Mouse (Mus musculus) urinary bladder, postnatal 10 days (tissue): Measurements from ENCODE around the gene Ankrd2.

ENCODE experiments used
- DNase-seq: peaks from one replicate; pipeline ENCODE4 v3.0.0; 2022; ENCODE audit warnings: low spot score

Ankrd2 gene

GRCm38 (mm10) chr19:42035456-42036248, at the start of gene Ankrd2:
Gene Ankrd2 (plus strand): TSS chr19:42036000.
- peak; percentile 49 for DNase-seq

GRCm38 (mm10) chr19:41987206-41987605, 48.6 kb upstream of the Ankrd2 start:
- no peak for DNase-seq

DNA sequence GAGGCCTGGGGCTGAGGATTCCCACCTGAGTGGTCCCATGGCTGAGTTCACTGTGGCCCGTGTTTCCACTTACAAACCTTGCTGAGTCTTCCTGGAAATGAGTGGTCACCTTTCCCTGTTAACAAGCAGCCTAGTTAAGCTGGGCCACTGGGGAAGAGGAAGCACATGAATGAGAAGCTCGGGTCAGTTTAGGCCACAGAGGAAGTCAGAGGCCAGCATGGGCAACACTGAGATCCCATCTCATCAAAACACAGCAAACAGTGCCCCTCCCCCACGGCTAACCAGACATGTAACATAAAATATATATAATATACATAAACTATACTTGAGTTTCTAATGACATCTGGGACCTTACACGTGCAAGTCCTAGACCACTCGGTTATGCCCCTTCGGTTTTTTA, 46.0 kb upstream of the Ankrd2 start:
- DNase-seq: no peak

- no peak for DNase-seq
Observed at GRCm38 (mm10) chr19:41991926-41992477, 43.8 kb upstream of the Ankrd2 start.

GRCm38 (mm10) chr19:41992971-41993370, 42.8 kb upstream of the Ankrd2 start:
- DNase-seq: no peak

- DNase-seq: peak; percentile 41
Observed at GRCm38 (mm10) chr19:41993484-41993883, 42.3 kb upstream of the Ankrd2 start.

DNA sequence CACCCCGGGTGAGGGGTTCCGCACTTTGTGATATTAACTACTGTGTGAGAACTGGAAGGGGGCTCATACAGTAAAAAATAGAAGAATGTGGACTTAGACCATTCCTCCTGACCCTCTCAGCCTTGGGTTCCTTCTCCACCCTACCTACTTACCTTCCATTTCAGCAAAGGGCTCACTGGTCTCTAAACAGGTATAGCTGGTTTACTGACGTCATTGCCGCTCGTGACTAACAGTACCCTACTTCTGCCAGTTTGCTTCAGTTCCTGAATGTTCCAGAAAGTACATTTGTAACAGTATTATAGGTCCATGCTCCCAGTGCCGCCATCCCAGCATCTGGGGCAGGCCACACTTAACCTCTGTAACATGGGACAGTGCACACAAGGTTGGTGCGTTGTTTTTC, 41.8 kb upstream of the Ankrd2 start:
- DNase-seq: no peak

- no peak for DNase-seq
Observed at GRCm38 (mm10) chr19:41995483-41995882, 40.3 kb upstream of the Ankrd2 start.

DNA sequence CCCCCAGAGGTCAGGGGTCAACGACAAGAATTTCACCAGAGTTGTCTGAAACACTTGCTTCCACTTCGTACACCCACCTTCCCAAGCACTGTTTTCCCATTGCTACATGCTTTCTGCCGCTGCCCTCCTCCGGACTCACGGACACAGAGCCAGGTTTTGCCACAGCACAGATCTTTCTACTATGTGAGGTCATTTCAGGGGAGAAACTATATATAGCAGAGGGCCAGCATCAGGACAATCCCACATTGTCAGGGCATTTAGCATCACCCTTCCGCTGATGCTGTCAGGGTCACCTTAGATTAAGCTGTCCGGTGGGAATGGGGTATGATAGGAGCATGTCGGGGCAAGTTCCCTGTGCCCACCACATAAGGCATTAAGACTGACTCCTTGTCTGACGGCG, 38.7 kb upstream of the Ankrd2 start:
- DNase-seq: no peak

DNA sequence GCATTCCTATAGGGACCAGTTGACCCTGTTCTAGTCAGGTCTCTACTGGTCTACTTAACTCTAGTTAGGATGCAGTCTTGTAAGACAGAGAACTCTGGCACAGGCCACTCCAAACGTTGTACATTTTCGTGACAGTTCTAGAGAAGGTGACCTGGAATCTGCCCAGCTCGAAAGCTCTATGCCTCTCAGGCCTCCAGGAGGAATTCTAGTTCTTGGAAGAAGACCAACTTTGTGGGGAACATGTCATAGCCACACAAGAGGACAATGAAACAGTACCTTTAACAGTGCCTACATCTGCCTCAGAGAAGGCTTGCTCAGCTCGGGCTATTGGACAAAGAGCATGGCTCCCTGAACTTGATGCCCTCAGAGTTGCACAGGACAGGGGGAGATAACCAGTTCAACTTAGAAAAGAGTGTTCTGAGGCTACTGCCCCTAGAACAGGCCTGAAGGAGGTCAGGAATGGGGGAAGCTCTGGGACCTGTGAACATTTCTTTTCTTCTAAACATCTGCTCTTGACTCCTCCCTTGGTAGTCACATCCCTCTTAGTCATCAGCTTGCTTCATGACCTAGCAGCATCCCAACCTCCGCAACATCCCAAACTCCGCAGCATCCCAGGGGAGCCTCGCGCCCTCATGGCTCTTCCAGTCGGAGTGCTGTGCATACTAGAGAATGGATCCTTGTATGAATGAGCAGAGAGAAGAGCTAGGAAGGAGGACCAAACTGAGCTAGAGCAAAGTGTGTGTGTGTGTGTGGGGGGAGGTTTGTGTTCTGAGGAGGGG, 36.8 kb upstream of the Ankrd2 start:
- no peak for DNase-seq

- no peak for DNase-seq
Observed at GRCm38 (mm10) chr19:41999688-42000283, 36.0 kb upstream of the Ankrd2 start.

DNA sequence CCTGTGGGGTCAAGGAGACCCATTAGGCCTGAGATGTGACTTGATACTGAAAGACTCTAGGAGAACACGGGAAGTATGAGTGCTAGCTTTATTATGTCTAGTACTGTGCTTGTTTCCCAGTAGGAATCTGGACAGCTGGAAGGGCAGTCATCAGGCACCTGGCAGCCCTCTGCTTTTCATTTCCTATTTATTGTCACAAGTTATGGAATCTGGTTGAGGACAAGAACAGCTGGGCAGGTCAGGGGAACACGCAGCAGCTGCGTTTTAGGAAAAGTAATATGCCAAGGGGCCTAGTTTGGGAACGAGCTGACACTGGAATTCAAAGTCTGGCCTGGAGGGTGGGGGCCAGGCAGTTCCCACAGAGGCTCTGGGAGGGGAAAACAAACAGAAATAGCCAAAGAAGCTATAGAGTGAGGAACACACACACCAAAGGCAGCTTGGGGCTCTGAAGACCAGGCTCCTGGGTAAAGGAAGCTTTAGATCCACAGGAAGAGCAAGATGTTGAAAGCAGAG, 35.3 kb upstream of the Ankrd2 start:
- DNase-seq: no peak

- DNase-seq: no peak
Observed at GRCm38 (mm10) chr19:42001253-42001980, 34.4 kb upstream of the Ankrd2 start.

DNA sequence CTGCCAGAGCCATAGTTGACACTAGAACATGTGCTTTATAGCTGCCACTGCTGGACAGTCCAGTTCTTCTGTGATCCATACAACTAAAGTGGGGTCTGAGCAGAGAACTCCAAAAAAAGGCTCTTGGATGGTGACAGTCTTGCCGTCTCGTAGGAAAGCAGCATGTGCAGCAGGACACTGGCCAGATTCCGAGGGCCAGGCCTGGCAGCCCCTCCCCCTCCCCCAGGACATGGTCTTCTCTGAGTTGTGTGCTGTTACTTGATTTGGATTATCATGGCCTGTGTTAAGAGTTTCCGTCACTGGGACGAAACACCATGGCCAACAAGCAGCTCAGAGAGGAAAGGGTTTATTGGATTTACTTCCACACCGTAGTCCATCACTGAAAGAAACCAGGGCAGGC, 31.5 kb upstream of the Ankrd2 start:
- DNase-seq: no peak

- DNase-seq: no peak
Observed at GRCm38 (mm10) chr19:42005616-42006015, 30.2 kb upstream of the Ankrd2 start.

DNA sequence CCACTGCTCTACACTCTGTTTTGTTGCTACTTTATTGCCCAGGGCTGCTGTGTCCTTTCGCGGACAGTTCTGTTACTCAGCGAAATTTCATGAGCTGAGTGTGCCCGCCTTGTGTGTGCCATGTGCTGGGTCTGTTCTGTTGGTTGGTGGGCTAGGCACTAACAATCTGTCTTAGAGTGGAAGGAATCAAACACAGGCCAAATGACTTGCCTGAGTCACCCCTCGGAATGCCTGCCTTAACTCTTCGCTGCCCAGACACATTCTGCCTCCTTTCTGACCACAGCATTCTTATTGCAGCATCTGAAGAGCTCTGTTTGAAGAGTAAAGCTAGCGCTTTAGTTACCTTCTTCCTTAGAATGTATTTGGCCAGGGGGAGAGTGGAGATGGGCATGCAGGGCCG, 29.2 kb upstream of the Ankrd2 start:
- DNase-seq: no peak

GRCm38 (mm10) chr19:42008586-42008985, 27.2 kb upstream of the Ankrd2 start:
- DNase-seq: no peak

DNA sequence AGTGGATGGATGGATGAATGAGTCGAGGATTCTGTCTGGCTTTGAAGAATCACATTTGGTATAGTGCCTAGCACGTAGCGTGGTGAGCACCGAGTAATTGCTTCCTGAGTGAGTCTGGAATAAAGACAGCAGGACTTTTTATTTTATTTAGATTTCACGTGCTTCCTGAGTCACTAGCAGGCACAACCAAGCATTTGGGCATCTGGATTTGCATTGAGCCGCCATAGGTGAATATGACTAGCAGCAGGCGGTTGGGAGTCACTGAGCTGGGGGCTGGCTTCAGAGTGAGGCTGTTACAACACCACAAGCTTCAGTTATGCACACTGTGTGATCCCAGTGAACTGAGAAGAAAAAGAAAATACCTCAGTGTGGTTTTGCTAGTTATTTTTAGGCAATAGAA, 26.7 kb upstream of the Ankrd2 start:
- DNase-seq: no peak

DNA sequence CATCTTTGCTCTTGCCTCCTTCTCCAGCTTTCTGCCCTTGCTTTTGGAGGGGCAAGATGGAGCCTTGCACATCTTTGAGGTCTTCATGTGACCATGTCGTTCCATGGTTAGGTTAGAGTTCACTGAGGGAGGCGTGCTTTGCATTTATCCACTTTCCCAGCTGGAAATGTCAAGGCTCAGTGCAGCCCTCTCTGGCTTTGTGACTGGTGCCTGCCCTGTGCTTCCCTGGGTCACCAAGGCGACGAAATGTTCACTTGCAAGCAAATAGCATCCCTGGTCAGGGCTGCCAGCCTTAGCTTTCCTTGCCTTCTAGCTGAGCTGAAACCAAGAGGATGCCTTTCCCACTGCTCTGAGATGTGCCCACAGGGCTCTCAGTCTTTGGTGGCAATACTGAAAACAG, 25.4 kb upstream of the Ankrd2 start:
- no peak for DNase-seq

DNA sequence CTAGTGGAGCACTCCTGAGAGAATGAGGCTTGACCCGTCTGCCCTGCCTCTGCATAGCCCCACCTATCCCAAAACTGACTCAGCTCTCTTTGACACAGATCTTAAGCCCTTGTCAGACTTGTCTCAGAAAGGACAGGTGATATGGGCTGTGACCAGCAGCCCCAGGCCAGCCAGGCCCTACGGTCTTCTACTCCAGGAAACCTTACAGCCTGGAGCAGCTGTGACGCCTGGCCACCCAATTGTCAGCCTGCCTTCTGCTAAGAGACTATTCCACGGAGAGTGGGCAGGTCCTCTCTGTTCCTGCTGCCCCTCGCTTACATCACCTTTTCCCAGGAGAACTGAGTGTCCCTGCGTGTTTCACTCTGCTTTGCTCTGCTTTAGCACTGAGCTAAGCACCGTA, 24.7 kb upstream of the Ankrd2 start:
- no peak for DNase-seq

DNA sequence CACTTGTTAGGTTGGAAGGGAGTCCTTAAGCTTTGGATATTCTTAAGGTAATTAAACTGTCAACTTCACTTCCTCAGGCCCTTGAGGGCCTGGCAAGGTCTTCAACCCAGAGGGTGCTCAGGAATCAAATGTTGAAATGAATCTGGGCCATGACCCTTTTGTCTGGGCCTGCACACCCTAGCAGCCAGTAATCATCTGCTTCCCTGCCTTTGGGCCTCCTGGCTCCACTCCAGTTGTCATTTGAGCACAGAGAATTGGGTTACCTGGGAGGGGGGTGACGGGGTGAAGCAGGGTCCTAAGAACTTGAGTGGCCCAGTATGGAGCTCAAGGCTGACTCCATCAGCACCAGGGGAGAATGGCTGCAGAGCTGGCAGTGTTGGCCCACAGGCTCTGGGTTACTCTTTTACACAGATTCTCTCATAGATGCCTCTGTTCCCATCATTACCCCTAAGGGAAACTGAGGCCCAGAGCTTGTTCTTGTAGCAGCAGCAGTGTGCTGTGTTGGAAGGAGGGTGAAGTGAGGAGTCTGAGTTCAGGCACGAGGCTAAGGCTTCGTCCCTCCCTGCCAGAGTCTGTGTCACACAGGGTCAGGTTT, 21.5 kb upstream of the Ankrd2 start:
- DNase-seq: no peak
